Mouse (Mus musculus): ENCODE results near the gene Sv2a. TPM values are rescaled to one million over a fixed set of nuclear protein-coding genes. Genes with fewer than 3 reads are reported as not detected.

Gene Sv2a
- polyA plus RNA-seq, 1 experiment = 405 TPM

- Histone ChIP-seq H3K4me1 (ENCODE audit: control insufficient read depth, insufficient read depth, low read length) (peaks cover 16% of the 10 kb centered on the region), H3K4me3 (replicated peaks; ENCODE audit: insufficient read depth, low read depth, low read length) (no peak overlapping the region), H3K27ac (ENCODE audit: insufficient read depth, low read length) (no peak overlapping the region), H3K27me3 (ENCODE audit: control insufficient read depth, insufficient read depth, low read length) (no peaks in the 10 kb centered on the region)
- 94% methylated on average over 4 of the region's 4 CpGs for WGBS
- no peak for DNase-seq
- TF ChIP-seq POLR2A (IDR thresholded peaks at IDR 0.05; ENCODE audit: borderline replicate concordance, insufficient read depth, low read length) (no peak), CTCF (IDR thresholded peaks at IDR 0.05; ENCODE audit: borderline replicate concordance, insufficient read depth, low read depth, low read length) (no peak)
These were observed 2.5 kb upstream of the Sv2a start for GRCm38 (mm10) chr3:96178427-96178826.

- H3K4me3 ChIP-seq (replicated peaks; ENCODE audit: insufficient read depth, low read depth, low read length) = no peak overlapping the region
- DNase-seq = no peak
- WGBS = 78% methylated on average over 2 of the region's 2 CpGs
- H3K4me1 ChIP-seq (ENCODE audit: control insufficient read depth, insufficient read depth, low read length) = peaks cover 19% of the 10 kb centered on the region
- TF ChIP-seq POLR2A (IDR thresholded peaks at IDR 0.05; ENCODE audit: borderline replicate concordance, insufficient read depth, low read length) = no peak
- TF ChIP-seq CTCF (IDR thresholded peaks at IDR 0.05; ENCODE audit: borderline replicate concordance, insufficient read depth, low read depth, low read length) = no peak
- H3K27me3 ChIP-seq (ENCODE audit: control insufficient read depth, insufficient read depth, low read length) = no peaks in the 10 kb centered on the region
- H3K27ac ChIP-seq (ENCODE audit: insufficient read depth, low read length) = no peak overlapping the region
These were observed 2.0 kb upstream of the Sv2a start for GRCm38 (mm10) chr3:96178902-96179301.

- 14% methylated on average over 4 of the region's 4 CpGs for WGBS
- peaks cover 21% of the 10 kb centered on the region for H3K4me1 ChIP-seq (ENCODE audit: control insufficient read depth, insufficient read depth, low read length)
These were observed 1.4 kb upstream of the Sv2a start for GRCm38 (mm10) chr3:96179531-96179930.

GRCm38 (mm10) chr3:96181510-96182381, 795 bp downstream of the Sv2a start:
- Histone ChIP-seq H3K27me3 (ENCODE audit: control insufficient read depth, insufficient read depth, low read length) (no peaks in the 10 kb centered on the region), H3K4me3 (replicated peaks; ENCODE audit: insufficient read depth, low read depth, low read length) (peak overlapping the region; percentile 65), H3K27ac (ENCODE audit: insufficient read depth, low read length) (peak overlapping the region; percentile 86), H3K4me1 (ENCODE audit: control insufficient read depth, insufficient read depth, low read length) (peaks cover 37% of the 10 kb centered on the region)
- 7% methylated on average over 12 of the region's 12 CpGs for WGBS
- peak; percentile 60 to 63 for DNase-seq
- no peak for TF ChIP-seq CTCF (IDR thresholded peaks at IDR 0.05; ENCODE audit: borderline replicate concordance, insufficient read depth, low read depth, low read length)
- peak; percentile 17; the same call in 1 of the 2 replicates for TF ChIP-seq POLR2A (IDR thresholded peaks at IDR 0.05; ENCODE audit: borderline replicate concordance, insufficient read depth, low read length)

More at GRCm38 (mm10) chr3:96179531-96179930, 1.4 kb upstream of the Sv2a start:
- no peaks in the 10 kb centered on the region for H3K27me3 ChIP-seq (ENCODE audit: control insufficient read depth, insufficient read depth, low read length)
- peak; percentile 56 to 73 for DNase-seq
- H3K27ac ChIP-seq (ENCODE audit: insufficient read depth, low read length) = no peak overlapping the region
- no peak overlapping the region for H3K4me3 ChIP-seq (replicated peaks; ENCODE audit: insufficient read depth, low read depth, low read length)
- TF ChIP-seq POLR2A (IDR thresholded peaks at IDR 0.05; ENCODE audit: borderline replicate concordance, insufficient read depth, low read length) = no peak
- no peak for TF ChIP-seq CTCF (IDR thresholded peaks at IDR 0.05; ENCODE audit: borderline replicate concordance, insufficient read depth, low read depth, low read length)

- peak; percentile 55 to 58 for DNase-seq
- no peak for TF ChIP-seq CTCF (IDR thresholded peaks at IDR 0.05; ENCODE audit: borderline replicate concordance, insufficient read depth, low read depth, low read length)
- TF ChIP-seq POLR2A (IDR thresholded peaks at IDR 0.05; ENCODE audit: borderline replicate concordance, insufficient read depth, low read length) = no peak
- Histone ChIP-seq H3K4me1 (ENCODE audit: control insufficient read depth, insufficient read depth, low read length) (peaks cover 37% of the 10 kb centered on the region), H3K4me3 (replicated peaks; ENCODE audit: insufficient read depth, low read depth, low read length) (peak overlapping the region; percentile 65), H3K27ac (ENCODE audit: insufficient read depth, low read length) (peak overlapping the region; percentile 86), H3K27me3 (ENCODE audit: control insufficient read depth, insufficient read depth, low read length) (no peaks in the 10 kb centered on the region)
- 5% methylated on average over 4 of the region's 4 CpGs for WGBS
These were observed 1.4 kb downstream of the Sv2a start for GRCm38 (mm10) chr3:96182382-96182776.

GRCm38 (mm10) chr3:96192977-96193376, 12.0 kb downstream of the Sv2a start:
- TF ChIP-seq POLR2A (IDR thresholded peaks at IDR 0.05; ENCODE audit: borderline replicate concordance, insufficient read depth, low read length) (no peak), CTCF (IDR thresholded peaks at IDR 0.05; ENCODE audit: borderline replicate concordance, insufficient read depth, low read depth, low read length) (no peak)
- Histone ChIP-seq H3K4me3 (replicated peaks; ENCODE audit: insufficient read depth, low read depth, low read length) (no peak overlapping the region), H3K27me3 (ENCODE audit: control insufficient read depth, insufficient read depth, low read length) (no peaks in the 10 kb centered on the region), H3K4me1 (ENCODE audit: control insufficient read depth, insufficient read depth, low read length) (no peaks in the 10 kb centered on the region; the same call in 1 of the 2 replicates), H3K27ac (ENCODE audit: insufficient read depth, low read length) (no peak overlapping the region)
- 56% methylated on average over 12 of the region's 12 CpGs for WGBS
- no peak for DNase-seq

- Histone ChIP-seq H3K27ac (ENCODE audit: insufficient read depth, low read length) (no peak overlapping the region), H3K4me3 (replicated peaks; ENCODE audit: insufficient read depth, low read depth, low read length) (no peak overlapping the region), H3K4me1 (ENCODE audit: control insufficient read depth, insufficient read depth, low read length) (no peaks in the 10 kb centered on the region; the same call in 1 of the 2 replicates), H3K27me3 (ENCODE audit: control insufficient read depth, insufficient read depth, low read length) (no peaks in the 10 kb centered on the region)
- TF ChIP-seq CTCF (IDR thresholded peaks at IDR 0.05; ENCODE audit: borderline replicate concordance, insufficient read depth, low read depth, low read length) = no peak
- TF ChIP-seq POLR2A (IDR thresholded peaks at IDR 0.05; ENCODE audit: borderline replicate concordance, insufficient read depth, low read length) = no peak
- WGBS = 86% methylated on average over 10 of the region's 10 CpGs
- no peak for DNase-seq
These were observed 14.0 kb downstream of the Sv2a start for GRCm38 (mm10) chr3:96194966-96195365.
